Mouse (Mus musculus): ENCODE results near the gene Dph1.

- TF ChIP-seq POLR2A (IDR thresholded peaks at IDR 0.05; ENCODE audit: borderline replicate concordance, low read depth, low read length) (no peak), CTCF (IDR thresholded peaks at IDR 0.05; ENCODE audit: low read depth, low read length) (no peak)
These were observed 58.8 kb downstream of the Dph1 start for GRCm38 (mm10) chr11:75132278-75132677.

All from bone marrow macrophage, adult 2 months (primary cell).